Mouse (Mus musculus) retina, postnatal 1 day (tissue): ENCODE measurements at regions not wholly inside any gene's neighbourhood (a gene's known extent, or its start where the extent isn't known, plus 50 kb on each side); places are given as distances from the start of the nearest gene placed in this dataset.

ENCODE experiments used
- DNase-seq: peaks from one replicate; pipeline ENCODE4 v3.0.0-alpha.2; 2012

DNA sequence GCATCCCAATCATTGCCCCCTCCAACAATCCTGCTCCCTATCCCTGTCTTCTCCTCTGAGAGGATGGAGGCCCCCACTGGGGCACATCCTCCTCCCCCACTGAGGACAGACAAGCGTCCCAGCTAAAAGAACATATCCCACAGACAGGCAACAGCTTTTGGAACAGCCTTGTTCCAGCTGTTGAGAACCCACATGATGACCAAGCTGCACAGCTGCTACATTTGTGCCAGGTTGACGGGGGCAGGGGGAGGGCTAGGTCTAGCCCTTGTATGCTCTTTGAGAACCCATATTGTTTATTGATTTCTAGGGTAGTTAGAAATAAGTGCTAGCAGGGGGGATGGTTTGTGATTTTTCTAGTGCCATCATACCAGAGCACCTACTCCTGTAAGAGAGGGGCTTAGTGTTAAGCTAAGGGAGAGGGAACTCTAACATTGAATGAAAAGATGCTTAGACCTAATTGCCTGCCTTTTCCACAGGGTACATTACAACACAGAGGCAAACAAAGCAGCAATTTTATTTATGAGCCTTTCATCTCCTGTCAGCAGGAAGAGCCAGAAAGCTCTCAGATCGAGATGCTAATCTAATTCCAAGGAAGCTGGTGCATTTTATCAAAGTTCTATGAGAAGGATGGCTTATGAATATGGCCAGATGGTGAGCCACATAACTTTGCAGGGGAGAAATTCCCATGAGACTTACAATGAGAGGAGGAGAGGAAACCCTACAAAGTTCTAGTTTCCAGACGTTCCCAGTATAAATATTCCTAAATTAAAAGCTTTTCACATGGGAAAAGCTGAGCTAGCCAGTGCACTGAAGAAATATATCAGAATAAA is 137.6 kb upstream of the Zpld1 start:
- DNase-seq: no peak

GRCm38 (mm10) chr16:55421569-55422342 is 124.0 kb upstream of the Zpld1 start:
- no peak for DNase-seq

GRCm38 (mm10) chr16:55420876-55421568 is 123.2 kb upstream of the Zpld1 start:
- peak; percentile 7 for DNase-seq

DNA sequence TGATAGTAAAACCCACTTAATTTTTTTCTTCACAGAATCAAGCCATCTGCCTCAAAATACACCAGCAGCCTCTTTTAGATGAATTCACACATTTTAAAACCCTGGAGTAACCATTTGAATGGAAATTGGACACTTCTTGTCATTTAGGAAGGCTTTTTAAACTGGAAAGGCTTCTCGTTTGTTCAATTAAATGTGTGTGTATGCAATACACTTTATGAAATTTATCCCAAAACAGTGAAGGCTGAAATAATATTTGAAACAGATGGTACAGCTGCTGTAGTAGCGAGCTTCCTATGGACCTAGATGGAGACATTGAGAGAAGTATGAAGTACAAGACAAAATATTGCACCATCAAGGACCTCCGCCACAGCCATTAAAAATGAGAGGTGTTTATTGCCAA is 121.1 kb upstream of the Zpld1 start:
- no peak for DNase-seq

DNA sequence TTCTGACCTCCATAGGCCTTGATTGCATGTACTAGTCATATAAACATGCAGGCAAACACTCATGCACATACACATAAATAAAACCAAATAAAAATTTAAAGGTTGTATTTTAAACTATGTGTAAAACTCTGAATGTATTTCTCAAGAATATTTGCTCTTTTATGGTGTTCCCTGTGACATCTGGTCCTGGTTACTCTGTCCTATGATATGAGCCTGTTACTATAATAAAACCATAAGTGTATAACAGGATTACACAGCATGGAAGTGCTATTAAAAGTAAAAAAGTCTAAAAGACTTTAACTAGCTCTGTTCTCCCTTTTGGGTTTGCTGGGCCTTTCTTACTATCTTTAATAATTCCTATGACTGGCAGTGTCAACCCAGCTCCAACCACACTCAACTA is 103.0 kb upstream of the Zpld1 start:
- DNase-seq: no peak

DNA sequence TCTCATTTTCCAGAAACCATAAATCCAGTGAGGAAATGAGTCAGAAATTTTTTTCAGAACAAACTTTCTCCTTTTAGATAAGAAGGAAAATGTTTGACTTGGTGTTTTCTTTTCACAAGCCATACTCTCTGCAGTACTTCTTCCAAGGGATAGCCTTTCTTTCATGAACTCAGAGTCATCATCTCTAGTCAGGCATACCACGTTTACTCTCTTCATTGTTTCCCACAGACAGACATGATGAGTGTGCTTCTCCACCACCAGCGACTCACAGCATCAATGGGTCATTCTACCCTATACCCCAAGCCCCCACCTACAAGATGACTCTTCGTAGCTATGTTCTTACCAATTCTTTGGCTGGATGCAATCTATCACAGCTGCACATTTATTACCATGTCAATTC is 97.1 kb upstream of the Zpld1 start:
- no peak for DNase-seq

DNA sequence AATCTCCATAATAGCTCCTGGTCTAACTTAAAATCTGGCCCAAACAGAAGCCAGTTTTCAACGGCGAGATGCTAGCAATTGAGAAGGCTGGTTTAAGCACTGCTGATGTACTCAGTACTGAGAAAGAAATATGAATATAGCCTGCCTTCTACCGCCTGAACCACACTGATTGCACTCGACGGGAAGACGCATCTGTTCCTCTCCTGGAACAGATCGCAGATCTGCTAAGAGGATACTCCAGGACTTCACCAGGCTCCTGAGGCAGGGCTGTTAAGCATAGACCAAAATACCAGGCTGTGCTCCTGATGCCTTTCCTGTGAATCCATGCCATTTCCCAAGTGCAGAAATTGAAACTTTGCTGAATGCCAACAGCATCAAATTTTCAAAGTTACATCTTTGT is 92.6 kb upstream of the Zpld1 start:
- DNase-seq: no peak

DNA sequence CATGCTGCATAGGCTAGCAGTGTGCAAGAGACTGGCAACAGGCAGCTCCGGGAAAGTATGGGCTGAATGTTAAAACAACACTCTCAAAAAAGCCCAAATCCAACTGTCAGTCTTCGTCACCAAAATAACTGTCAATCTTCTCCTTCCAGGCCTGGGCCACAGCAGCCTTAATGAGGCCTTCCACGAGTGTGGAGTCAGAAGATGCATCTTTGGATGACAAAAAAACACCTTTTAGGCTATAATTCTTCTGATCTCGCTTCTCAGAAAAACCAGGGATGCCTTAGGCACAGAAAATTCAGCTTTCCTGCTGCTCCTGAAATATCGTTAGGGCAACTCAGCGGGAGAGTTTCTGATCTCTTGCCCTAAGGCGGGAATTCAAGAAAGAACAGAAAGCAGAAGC is 82.2 kb upstream of the Zpld1 start:
- DNase-seq: no peak

DNA sequence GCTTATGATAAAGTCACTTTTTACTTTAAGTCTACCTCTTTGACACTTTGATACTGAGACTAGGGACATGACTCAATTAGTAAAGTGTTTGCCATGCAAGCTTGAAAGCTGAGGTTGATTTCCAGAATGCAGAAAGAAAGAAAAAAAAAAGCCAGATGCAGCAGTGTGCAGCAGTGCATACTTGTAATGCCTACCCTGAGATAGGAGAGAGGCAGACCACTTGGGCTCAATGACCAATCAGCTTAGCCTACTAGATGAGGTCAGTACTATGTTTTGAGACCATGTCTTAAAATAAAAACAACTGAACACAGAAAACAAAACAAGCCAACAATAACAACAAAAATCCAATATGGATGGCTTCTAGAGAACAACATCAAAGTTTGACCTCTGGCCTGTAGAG is 81.4 kb upstream of the Zpld1 start:
- no peak for DNase-seq

- no peak for DNase-seq
Observed at GRCm38 (mm10) chr16:55378701-55379100, 80.9 kb upstream of the Zpld1 start.

DNA sequence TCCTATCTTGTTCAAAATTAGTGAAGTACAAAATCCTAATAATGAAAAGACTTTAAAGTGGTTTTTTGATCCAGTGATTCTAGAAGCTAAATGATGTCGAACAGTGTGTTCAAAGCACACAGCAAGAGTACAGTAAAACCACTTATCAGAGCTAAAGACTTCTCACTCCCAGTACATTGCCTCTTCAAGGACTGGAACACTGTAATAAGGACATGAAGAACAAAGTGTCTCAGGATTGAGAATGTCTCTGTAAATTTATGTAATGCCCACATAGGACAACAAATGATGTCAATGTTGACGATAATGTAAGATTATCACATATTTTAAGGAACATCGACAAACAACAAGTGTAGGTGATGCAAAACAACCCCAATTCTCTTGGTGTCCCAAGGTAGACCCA is 78.1 kb upstream of the Zpld1 start:
- no peak for DNase-seq

DNA sequence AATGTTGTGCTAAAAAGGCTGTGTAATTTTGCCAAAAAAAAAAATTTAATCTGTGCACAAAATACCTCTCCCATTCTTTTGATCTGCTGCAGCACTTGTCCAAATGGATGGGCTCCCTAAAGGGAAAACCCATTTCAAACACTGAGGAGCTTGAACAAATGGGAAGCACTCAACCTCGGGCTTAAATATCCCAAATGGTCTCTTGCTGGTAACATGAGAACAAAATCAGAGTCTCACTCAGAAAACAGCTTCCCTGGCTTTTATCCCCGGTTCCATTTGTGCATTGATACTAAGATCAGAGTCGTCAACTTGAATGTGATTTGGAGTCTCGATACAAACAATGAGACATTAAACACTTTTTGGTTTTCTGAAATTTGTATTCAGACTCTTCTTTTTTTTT is 59.9 kb upstream of the Zpld1 start:
- DNase-seq: no peak

DNA sequence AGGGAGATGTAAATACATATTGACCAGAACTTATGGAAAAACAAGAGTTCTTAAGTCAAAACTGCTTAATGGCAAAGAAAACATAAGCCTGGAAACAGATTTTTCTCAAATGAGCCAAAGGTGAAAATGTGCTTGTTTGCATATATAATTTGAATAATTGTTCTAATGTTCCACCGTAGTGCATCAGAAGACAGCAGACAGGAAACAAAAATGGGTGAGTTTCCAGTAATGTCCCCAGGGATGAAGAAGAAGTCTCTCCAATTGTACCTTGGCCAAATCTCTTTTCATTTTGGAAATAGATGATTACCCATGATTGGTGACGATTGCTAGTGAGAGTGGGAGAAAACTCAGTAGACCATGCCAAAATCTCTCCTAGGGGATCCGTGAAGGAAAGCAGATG is 58.3 kb upstream of the Zpld1 start:
- no peak for DNase-seq
